Mouse (Mus musculus) B cell, adult 2 months (primary cell): Measurements from ENCODE around the gene Gm9918.
A peak's percentile ranks its signal among the peaks of the same experiment; 100 is the strongest.
"Not testable (repeated sequence)": the region's sequence is repeated elsewhere in the genome, so short reads cannot be mapped to it uniquely, and the experiment has no call there.

Experiments used
- DNase-seq, 2 experiments: peaks; one replicate each; pipeline ENCODE4 v3.0.0; 2022

The Gm9918 gene

DNA sequence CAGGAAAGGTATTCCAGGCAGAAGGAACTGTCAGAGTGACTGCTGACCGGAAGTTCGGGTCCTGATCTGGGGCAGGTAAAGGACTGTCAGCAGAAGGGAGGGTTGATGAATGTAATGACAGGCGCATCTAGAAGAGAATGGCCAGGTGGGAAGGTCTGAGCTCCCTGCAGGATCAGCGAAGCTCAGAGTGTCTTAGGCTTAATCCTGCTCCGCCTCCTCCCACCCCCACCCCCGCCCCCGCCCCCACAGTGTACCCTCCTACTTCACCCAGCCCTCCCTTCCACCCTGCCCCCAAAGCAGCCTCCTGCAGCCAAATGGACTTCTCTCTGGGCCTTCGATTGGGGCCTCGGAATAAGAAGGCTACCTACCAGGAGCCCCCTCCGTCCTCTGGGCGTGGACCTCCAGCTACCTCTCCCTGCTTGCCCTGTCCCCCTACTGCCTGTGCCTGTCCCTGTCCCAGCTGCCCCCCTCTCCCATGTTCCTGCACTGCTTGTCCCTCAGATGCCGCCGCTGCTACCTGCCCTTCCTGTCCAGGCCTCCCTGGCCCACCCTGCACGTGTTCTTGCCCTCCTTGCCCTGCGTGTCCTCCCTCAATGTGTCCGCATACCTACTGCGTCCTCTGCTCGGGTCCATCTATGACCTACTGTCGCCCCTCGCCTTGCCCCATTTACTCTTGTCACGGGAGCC, at the start of gene Gm9918:
TSS of gene Gm9918 (plus strand) at position 290 of the 687 bp plus-strand sequence.
- no peak for DNase-seq

DNA sequence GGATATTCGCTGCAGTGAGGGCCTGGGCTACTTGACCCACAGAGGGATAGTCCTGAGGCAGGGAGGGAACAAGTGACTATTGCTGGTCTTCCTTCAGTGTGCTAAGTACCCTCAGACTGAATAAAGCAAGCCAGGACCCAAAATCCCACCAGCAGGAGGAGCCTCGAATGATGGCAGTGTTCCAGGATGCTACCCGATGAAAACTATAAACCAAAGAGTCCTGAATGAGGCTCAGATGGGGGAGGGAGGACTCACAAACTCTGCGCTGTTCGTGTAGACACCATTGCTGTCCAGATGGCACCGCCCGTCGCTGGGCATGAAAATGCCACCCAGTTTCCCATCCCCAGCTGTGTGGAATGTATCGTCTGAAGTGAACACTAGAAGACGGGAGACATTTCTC, 48.0 kb upstream of the Gm9918 start:
- DNase-seq, result no peak

DNA sequence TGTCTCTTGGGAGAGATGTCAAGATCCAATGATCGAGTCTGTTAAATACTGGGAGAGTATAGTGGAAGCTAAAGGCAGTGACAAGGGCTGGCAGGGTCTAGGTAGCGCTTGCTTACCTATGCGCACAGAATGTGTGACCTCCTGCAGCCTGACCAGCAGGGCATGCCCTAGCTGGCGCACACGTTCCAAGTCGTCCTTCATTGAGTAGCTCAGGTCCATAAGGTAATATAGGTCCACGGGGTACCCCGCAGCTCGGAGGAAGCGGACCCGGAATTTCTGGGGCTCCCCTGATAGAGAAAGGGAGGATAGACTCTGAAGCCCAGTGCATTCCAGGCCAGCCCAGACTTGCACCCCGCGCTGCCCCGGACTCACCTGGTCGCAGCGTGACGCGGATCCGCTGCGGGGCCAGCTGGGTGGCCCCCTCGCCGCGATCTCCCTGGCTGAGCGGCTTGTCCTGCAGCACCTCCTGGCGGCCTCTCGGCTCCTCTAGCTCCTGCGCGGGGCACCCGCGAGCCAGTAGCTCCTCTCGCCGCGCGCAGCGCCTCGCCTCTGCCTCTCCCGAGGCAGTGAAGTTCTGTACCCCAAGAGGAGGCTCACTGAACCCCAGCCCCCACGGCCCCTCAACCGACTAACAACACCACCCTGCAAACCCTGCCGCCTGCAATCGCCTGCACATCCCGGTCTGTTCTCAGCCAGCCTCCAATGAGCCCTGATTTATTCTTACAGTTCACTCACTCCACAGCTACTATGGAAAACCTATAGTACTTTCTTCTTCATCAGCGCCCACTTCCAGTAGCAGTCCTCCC, 46.0 kb upstream of the Gm9918 start:
- peak; percentile 86 to 89 for DNase-seq

DNA sequence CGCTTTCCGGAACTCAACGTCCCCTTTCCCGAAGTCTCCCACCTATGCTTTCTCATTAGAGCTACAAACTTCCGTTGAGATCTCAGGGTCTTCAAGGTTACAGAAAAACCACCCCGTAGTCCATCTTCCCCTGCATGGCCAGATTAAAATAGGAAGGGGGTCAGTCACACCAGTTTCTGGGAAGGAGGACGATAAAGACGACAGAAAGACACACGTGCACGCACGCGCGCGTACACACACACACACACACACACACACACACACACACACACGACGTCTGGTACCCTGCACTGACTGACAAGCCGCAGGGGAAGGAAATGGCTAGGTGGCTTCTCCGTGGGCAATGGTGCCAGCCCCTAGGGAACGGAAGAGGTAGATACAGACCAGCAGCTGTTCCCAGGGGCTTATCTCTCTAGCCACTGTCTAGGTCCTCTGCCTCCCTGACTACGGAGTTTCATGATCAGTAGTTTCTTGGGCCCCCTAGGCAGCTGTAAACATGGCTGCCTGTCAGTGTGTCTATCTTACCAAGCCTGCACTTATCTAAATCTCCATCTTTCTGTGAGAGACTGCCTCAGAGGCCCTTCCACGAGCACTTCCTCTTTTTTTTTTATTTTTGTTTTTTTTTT, 45.3 kb upstream of the Gm9918 start:
- DNase-seq, result peak; percentile 81 to 82

DNA sequence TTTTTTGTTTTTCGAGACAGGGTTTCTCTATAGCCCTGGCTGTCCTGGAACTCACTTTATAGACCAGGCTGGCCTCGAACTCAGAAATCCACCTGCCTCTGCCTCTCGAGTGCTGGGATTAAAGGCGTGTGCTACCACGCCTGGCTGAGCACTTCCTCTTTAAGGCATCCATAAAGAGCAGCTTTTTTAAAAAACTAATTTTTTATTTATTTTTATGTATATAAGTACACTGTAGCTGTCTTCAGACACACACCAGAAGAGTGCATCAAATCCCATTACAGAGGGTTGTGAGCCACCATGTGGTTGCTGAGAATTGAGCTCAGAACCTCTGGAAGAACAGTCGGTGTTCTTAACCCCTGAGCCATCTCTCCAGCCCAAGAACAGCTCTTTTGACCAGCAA, 44.7 kb upstream of the Gm9918 start:
- DNase-seq, result not testable (repeated sequence)

DNA sequence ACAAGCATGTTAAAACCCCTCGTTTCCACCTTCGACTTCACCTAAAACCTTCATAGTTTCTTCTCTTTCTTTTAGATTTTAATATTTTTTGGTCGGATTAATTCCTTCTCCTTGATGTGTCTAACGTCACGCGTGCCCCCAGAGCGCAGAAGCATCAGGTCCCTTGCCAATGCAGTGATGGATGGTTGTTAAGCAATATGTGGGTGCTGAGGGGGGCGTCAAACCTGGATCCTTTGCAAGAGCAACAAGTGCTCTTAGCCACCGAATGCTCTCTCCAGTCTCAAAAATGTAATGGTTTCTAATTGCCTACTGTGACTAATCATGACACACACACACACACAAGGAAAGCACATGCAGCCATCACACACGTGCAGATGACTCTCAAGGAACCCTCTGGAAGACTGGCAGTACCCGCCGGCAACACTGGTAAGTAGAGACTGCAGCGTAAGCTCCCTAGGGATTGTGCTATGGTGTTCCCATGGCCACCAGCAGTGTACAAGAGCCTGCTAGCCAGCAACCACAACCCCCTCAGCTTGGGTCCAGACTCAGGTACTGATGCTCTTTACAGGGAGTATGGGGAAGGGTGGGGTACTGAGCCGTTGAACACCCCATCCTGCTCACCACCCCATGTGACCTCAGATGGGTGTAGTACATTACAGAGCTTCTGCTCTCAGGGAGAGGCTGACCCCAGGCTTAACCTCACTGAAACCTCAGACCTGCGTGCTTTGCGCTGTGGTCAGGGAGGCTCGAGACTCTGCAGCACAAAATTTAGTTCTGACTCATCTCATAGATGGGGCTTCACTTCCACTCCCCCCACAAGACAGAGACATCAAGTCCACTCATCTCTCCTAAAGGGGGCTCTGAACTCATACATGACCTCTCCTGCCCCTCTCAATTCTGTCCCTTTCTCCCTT, 39.7 kb upstream of the Gm9918 start:
- DNase-seq, result peak in 1 of 2 experiments; percentile 34

DNA sequence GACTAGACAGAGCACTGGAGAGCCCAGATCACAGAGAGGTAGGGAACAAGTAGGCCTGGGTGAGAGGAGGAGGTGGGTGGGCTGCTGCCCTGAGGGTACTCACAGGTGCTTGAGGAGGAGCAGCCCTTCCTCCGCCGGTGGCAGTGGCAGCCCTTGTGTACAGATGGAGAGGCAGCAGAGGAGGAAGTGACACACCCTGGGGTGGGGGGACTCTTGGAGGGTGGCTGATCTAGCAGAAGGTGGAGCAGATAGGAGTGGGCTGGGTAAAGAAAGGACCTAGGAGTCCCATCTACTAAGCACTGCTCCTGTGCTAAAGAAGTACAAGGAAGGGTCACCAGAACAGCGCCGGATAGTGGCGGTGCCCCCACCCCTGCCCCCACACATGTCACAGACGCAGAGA, 38.6 kb upstream of the Gm9918 start, which contains the start of gene Itgb7:
TSS of gene Itgb7 (minus strand) at position 197 of the 400 bp plus-strand sequence.
- DNase-seq, result peak; percentile 68 to 71

DNA sequence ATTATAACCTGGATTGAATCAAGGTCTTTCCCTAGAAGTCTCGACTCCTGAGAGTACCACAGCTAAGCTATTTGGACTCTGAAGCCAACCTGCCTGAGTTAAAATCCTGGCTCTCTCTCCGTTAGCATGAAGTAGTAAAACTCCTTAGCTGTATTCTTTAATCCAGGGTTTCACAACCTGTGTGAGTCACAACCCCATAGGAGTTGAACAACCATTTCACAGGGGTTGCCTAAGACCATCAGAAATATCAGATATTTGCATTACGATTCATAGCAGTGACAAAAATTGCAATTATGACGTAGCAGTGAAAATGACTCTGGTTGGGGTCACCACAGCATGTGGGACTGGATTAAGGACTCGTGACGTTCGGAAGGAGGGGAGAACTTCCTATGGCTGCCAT, 37.6 kb upstream of the Gm9918 start:
- no peak for DNase-seq

DNA sequence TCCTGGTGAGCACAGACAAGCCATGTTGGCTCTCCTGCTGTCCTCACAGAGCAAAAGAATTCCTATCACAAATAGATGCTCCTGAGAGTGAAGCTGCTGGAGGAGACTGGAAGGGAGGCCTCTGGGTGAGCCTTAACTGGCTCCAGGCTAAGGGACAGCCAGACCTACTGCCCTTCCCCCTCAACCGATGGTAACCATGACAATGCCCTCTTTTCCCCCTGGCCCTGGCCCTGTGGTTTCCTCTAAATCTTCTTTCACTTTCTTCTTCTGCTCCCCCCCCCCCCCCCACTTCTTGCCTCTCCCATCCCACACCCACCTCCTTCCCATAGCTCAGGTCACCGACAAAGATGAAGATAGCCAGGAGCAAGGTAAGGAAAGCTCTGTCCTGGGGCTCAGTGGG, 36.5 kb upstream of the Gm9918 start:
- DNase-seq, result peak in 1 of 2 experiments; percentile 36

DNA sequence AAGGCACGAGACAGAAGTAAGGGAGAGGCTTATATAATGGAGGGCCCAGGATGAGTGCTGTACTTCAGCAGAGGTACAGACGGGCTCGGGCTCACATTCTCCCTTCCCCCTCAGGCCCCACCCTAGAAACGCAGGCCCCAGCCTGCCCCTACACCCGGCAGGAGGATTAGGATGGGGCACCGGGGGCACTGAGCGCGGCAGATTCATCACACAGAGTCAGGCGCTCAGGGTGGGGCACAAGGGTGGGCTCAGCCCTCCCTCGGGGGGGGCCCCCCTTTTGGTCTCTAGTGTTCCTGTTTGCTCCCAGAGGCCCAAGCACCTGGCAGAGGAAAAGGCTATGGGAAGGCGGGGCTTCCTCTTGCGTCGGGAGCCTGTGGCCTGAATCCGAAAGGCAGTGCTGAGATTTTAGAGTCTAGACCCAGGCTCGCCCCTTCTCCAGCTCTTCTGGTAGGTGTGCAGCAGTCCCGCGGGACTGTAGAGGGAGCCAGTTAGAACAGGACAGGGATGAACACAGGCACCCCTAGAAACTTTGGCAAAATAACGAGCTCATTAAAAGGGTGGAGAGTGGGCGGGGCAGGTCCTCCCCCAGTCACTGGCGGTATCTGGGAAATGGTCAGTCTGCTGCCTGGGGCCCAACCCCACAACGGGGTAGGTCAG, 34.9 kb upstream of the Gm9918 start:
- DNase-seq, result peak in 1 of 2 experiments; percentile 24

DNA sequence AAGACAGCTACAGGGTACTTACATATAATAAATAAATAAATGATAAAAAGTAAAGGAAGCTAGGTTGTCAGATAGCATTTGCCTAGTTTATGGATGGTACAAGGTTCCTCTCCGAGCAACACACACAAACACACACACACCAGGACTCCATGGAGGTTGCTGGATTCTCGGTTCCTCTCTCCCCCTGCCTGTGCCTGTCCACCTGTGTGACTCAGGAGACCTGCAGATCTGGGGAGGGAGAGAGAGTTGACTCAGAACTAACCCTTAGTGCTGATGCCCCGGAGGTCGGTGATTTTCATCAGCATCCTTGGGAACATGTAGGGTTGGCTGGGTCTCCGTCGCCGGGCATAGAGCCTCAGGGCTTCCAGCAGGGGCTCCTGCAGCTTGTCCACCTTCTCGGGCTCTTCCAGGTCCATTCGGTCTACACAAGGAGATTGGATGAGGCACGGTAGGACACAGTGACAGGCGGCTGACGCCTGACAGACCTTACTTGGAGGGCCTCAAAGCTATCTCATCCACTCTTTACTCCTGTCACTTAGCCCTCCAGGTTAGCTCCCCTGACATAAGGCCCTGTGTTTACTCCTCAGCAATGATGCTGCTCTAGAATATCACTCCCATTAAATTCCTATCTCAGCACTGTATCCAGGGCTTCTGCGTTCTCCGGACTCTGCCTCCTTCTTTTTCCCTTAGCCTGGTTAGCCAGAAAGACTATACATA, 31.7 kb upstream of the Gm9918 start:
- no peak for DNase-seq

DNA sequence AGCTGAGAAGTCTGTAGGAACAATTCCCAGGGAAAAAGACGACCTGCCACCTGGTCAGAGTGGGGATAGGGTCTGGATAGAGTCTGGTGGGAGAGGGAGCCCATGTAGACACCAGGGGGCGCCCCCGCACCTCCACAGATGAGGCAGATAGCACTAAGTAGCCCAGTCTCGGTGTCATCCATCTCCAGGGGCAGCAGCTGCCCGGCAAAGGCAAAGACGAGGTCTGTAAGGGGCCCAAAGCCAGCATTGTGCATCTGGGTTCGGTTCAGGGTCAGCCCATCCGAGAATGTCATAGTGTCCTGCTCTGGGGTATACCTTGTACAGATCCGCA, 31.1 kb upstream of the Gm9918 start:
- DNase-seq, result peak; percentile 90 to 91

DNA sequence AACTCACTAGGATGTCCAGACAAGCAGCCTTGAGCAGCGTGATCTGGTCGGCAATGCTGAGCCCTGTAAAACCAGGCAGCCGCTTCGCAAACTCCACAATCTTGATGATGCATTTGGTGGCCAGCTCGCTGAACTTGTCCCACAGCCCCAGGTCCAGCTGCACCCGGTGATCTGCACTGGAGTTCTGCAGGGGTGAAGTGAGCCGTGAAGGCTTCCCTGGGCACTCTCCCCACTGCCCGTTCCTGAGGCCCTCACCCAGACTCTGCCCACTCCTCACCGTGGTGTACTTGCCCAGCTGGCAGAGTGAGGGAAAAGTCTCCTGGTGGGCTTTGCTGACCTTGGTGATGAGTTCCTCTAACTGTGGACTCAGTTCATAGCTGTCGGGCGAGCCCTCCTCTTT, 30.5 kb upstream of the Gm9918 start:
- no peak for DNase-seq

DNA sequence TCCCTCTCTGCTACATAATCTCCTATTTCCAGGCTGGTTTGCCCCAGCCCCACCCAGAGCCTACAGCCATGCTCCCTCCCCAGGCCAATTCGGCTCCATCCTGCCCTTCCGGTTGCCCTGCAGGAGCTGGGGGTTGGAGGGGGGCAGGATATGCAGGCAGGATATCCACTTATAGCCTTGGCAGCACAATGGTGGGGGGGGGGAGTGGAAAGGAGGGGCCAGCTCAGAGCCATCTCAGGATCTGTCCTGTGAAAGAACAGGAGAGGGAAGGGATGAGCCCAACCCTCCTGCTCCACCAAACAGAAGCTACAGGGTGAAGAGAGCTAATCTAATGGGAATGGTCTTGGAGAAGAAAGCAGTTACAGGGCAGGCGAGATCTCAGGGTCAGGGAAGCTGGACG, 29.8 kb upstream of the Gm9918 start:
- no peak for DNase-seq

DNA sequence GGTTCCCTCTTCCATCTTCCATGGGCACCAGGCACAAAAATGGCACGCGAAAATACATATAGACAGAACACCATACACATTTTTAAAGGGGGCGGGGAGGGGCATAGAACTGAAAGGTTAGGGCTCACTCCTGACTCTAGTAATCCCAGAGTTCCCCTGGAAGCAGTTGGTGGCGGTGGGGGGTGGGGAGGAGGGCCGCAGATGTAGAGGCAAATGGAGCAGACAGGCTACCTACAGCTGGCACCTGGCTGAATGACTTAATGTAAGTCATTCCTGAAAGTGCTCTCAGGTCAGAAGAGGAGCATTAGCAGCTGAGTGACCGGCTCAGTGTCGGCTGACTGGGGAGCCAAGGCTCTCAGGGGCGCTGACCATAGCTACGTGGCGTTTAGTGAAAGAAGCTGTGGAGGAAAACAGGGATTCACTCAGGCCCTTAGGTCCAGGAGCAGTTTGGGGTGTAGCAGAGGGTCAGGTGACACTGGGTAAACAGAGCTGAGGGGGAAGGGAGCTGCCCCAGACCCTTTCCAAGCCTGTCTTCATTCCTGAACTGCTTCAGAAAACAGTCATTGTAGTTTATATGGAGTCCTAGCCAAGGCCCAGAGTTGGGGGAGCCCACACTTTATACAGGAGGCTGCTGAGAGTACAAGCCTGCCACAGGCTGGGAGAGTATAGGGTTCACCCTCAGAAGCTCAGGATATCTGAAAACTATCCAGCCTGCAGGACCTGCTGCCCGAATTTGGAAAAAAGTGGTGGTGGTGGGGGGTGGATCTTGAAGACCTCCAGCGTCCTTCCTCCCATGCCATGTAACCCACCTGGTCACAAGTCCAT, 27.7 kb upstream of the Gm9918 start:
- DNase-seq, result no peak

DNA sequence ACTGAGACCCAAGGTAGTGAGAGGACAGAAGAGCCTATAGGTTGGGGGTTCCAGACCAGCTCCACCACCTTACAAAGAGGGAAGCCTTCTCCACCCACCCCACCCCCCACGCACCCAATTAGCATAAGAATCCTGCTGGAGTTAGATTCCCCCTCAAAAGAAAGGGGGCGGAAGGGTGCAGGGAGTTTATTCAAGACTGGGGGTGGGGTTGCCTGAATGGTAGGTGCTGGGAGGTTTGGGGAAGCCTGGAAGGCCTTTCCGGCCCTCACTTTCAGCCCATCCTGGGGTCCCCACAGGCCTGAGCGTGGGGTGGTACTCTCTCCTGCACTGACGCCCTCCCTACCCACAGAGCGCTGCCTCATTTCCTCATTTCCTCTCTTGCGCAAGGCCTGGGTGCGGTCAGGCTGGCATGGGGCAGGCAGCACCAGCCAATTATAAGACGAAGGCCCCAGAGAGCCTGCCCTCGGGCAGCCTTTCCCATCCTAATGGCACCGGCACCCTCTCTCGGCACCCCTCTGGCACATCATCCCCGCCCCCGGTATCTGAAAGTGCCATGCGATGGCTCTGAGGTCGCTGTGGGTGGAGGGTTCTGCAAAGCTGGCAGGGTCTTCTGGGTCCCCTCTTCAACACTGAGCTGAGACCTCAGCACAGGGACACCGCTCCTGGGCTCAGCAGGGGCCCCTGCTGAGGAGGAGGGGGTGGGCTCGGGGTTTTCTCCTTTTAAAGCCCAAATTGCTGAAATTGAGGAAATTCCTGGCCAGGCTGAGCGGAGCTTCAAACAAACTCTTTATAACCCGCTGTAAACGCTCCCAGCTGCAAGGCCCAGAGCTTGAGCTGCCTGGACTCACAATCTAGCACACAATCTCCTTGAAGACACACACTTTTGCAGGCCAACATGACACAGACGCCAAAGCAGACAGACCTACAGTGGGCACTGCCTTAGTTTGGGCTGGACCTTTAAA, 26.9 kb upstream of the Gm9918 start:
- DNase-seq, result peak; percentile 52 to 59

DNA sequence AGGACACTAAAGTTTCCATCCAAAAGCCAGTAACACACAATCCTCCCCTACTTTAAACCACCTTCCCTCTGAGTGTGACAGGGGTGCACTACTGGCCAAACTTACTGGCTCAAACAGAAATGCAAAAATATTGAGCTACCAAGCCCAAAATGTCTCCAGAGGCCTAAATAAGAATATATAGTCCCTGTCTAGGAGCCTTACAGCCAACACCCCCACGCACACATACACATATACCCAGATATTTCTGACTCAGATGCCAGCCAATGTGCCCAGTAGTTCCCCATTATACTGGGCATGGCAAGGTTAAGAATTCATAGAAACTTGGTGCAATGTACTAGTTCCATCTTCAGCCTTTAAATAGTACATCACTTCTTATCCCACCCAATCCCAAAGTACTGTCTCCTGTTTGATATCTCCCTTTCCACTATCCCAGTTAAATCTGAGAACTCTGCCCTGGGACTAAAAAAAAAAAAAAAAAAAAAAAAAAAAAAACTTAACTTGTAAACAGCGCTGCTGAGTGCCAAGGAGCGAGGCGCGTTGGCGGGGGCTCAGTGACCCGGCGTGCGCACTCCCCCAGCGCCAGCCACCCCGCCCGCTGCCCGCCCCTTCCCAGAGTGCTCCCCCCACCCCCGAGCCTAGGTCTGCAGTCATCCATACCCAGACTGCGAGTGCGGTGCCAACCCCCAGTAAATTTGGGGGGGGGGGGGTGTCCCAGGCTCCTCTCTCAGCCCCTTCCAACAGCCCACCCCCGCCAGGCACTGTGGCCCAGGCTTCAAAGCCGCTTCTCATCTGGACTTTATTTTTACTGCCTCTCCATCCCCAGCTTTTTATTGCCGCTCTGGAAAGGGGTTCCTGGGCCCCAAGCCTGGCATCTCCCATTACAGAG, 25.8 kb upstream of the Gm9918 start:
- DNase-seq, result no peak

DNA sequence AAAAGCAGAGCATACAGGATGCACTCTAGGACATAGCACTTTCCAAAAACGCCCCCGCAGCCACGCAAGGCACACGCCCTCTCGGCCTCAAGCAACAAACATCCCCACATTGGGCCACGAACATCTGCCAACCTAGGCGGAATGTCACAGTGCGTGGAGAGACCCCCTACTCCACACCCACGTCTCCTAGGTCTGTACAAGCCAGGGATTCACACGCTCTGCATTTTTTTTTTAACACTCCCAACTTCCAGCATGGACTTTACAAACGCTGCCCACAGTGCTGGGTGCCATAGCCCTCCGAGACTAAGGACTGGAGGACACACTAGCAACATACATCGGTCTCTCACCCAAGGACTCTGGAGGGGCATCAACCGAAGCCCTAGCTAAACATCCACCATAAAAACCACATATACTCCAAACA, 24.9 kb upstream of the Gm9918 start:
- no peak for DNase-seq
